Mouse (Mus musculus): Measurements from ENCODE around the gene Prkca. TPM values are rescaled to one million over a fixed set of nuclear protein-coding genes. Genes with fewer than 3 reads are reported as not detected.

Prkca gene
- polyA plus RNA-seq, 1 experiment from 2014 or later: 4.5 TPM

- no peak overlapping the region for H3K9ac ChIP-seq (ENCODE audit: low read length)
- no peaks in the 10 kb centered on the region for H3K27me3 ChIP-seq (ENCODE audit: control insufficient read depth, insufficient read depth, low read length)
- no peak overlapping the region for H3K4me2 ChIP-seq
- no peak for DNase-seq (ENCODE audit: low spot score, missing footprints)
- 81% methylated on average over 4 of the region's 4 CpGs for WGBS
- no peak for ATAC-seq (ENCODE audit: low FRiP score)
- H3K27ac ChIP-seq (ENCODE audit: low read depth, low read length): no peak overlapping the region
- H3K9me3 ChIP-seq (ENCODE audit: control insufficient read depth, low read length): no peaks in the 10 kb centered on the region
- no peaks in the 10 kb centered on the region for H3K4me1 ChIP-seq (ENCODE audit: control insufficient read depth, insufficient read depth, low read length)
- H3K36me3 ChIP-seq (ENCODE audit: control insufficient read depth, insufficient read depth, low read length): no peaks in the 10 kb centered on the region
- H3K4me3 ChIP-seq (ENCODE audit: low read depth, low read length): no peak overlapping the region
These were observed 448.1 kb downstream of the Prkca start for GRCm38 (mm10) chr11:107895635-107896034.

- Histone ChIP-seq H3K27me3 (ENCODE audit: control insufficient read depth, insufficient read depth, low read length) (no peaks in the 10 kb centered on the region), H3K4me2 (no peak overlapping the region), H3K4me1 (ENCODE audit: control insufficient read depth, insufficient read depth, low read length) (no peaks in the 10 kb centered on the region), H3K4me3 (ENCODE audit: low read depth, low read length) (no peak overlapping the region), H3K9me3 (ENCODE audit: control insufficient read depth, low read length) (no peaks in the 10 kb centered on the region), H3K27ac (ENCODE audit: low read depth, low read length) (no peak overlapping the region), H3K36me3 (ENCODE audit: control insufficient read depth, insufficient read depth, low read length) (no peaks in the 10 kb centered on the region), H3K9ac (ENCODE audit: low read length) (no peak overlapping the region)
- 84% methylated on average over 3 of the region's 3 CpGs for WGBS
- no peak for DNase-seq (ENCODE audit: low spot score, missing footprints)
- ATAC-seq (ENCODE audit: low FRiP score): no peak
These were observed 452.4 kb downstream of the Prkca start for GRCm38 (mm10) chr11:107891377-107891776.

- ATAC-seq (ENCODE audit: low FRiP score) (no peak), DNase-seq (ENCODE audit: low spot score, missing footprints) (no peak)
- H3K9ac ChIP-seq (ENCODE audit: low read length): no peak overlapping the region
- H3K27me3 ChIP-seq (ENCODE audit: control insufficient read depth, insufficient read depth, low read length): no peaks in the 10 kb centered on the region
- H3K4me1 ChIP-seq (ENCODE audit: control insufficient read depth, insufficient read depth, low read length): no peaks in the 10 kb centered on the region
- no peaks in the 10 kb centered on the region for H3K9me3 ChIP-seq (ENCODE audit: control insufficient read depth, low read length)
- no peaks in the 10 kb centered on the region for H3K36me3 ChIP-seq (ENCODE audit: control insufficient read depth, insufficient read depth, low read length)
- H3K27ac ChIP-seq (ENCODE audit: low read depth, low read length): no peak overlapping the region
- WGBS: 87% methylated on average over 6 of the region's 6 CpGs
- no peak overlapping the region for H3K4me2 ChIP-seq
- no peak overlapping the region for H3K4me3 ChIP-seq (ENCODE audit: low read depth, low read length)
These were observed 456.4 kb downstream of the Prkca start for GRCm38 (mm10) chr11:107887342-107887741.

Small RNAs within 50 kb of the gene (microRNA-seq; reads per million reads assigned to microRNA genes)
- not detected for gene Mir7223

Other genes starting within 250 kb of the Prkca start
- gene Apoh, start 574 bp downstream of the Prkca start, polyA plus RNA-seq (2014; fragmentation: Nextera tagmentation; extraction: Ambion mirVana): not detected in 2 replicates
- 21.3 and 28.5 TPM in 2 replicates for gene Cep112, start 81.3 kb upstream of the Prkca start, polyA plus RNA-seq (2014; fragmentation: Nextera tagmentation; extraction: Ambion mirVana)

All from midbrain, embryonic 11.5 days (tissue).